Mouse (Mus musculus): ENCODE measurements at regions not wholly inside any gene's neighbourhood (a gene's known extent, or its start where the extent isn't known, plus 50 kb on each side); places are given as distances from the start of the nearest gene placed in this dataset.

GRCm38 (mm10) chr2:166417628-166418027, 262.2 kb upstream of the Sulf2 start:
- H3K9me3 ChIP-seq (ENCODE audit: control insufficient read depth, low read depth, low read length): no peaks in the 10 kb centered on the region
- H3K9ac ChIP-seq (replicated peaks; ENCODE audit: low read depth, low read length): no peak overlapping the region
- no peak overlapping the region for H3K4me2 ChIP-seq (replicated peaks; ENCODE audit: low read depth, low read length)
- no peak overlapping the region for H3K27ac ChIP-seq (ENCODE audit: low read length)
- H3K27me3 ChIP-seq (ENCODE audit: control insufficient read depth, insufficient read depth, low read length): no peaks in the 10 kb centered on the region
- no peaks in the 10 kb centered on the region for H3K4me1 ChIP-seq (ENCODE audit: control insufficient read depth, insufficient read depth, low read length)
- WGBS: 88% methylated on average over 10 of the region's 10 CpGs
- H3K36me3 ChIP-seq (ENCODE audit: control insufficient read depth, insufficient read depth, low read length): no peaks in the 10 kb centered on the region
- no peak overlapping the region for H3K4me3 ChIP-seq (ENCODE audit: low read depth, low read length)
- ATAC-seq (ENCODE audit: insufficient number of reproducible peaks, insufficient read depth, low FRiP score, low read depth): no peak

- WGBS: 26% methylated on average over 16 of the region's 16 CpGs
- no peaks in the 10 kb centered on the region for H3K4me1 ChIP-seq (ENCODE audit: control insufficient read depth, insufficient read depth, low read length)
- ATAC-seq (ENCODE audit: insufficient number of reproducible peaks, insufficient read depth, low FRiP score, low read depth): peak; percentile 77
- no peak overlapping the region for H3K4me3 ChIP-seq (ENCODE audit: low read depth, low read length)
- no peaks in the 10 kb centered on the region for H3K9me3 ChIP-seq (ENCODE audit: control insufficient read depth, low read depth, low read length)
- no peak overlapping the region for H3K4me2 ChIP-seq (replicated peaks; ENCODE audit: low read depth, low read length)
- H3K9ac ChIP-seq (replicated peaks; ENCODE audit: low read depth, low read length): no peak overlapping the region
- H3K36me3 ChIP-seq (ENCODE audit: control insufficient read depth, insufficient read depth, low read length): no peaks in the 10 kb centered on the region
- no peaks in the 10 kb centered on the region for H3K27me3 ChIP-seq (ENCODE audit: control insufficient read depth, insufficient read depth, low read length)
- peak overlapping the region; percentile 75 for H3K27ac ChIP-seq (ENCODE audit: low read length)
These were observed 260.1 kb upstream of the Sulf2 start for GRCm38 (mm10) chr2:166415481-166415965.

GRCm38 (mm10) chr2:166414856-166415255, 259.4 kb upstream of the Sulf2 start:
- no peaks in the 10 kb centered on the region for H3K4me1 ChIP-seq (ENCODE audit: control insufficient read depth, insufficient read depth, low read length)
- no peak overlapping the region for H3K9ac ChIP-seq (replicated peaks; ENCODE audit: low read depth, low read length)
- ATAC-seq (ENCODE audit: insufficient number of reproducible peaks, insufficient read depth, low FRiP score, low read depth): no peak
- H3K9me3 ChIP-seq (ENCODE audit: control insufficient read depth, low read depth, low read length): no peaks in the 10 kb centered on the region
- H3K27me3 ChIP-seq (ENCODE audit: control insufficient read depth, insufficient read depth, low read length): no peaks in the 10 kb centered on the region
- no peak overlapping the region for H3K4me2 ChIP-seq (replicated peaks; ENCODE audit: low read depth, low read length)
- H3K36me3 ChIP-seq (ENCODE audit: control insufficient read depth, insufficient read depth, low read length): no peaks in the 10 kb centered on the region
- peak overlapping the region; percentile 62 for H3K27ac ChIP-seq (ENCODE audit: low read length)
- no peak overlapping the region for H3K4me3 ChIP-seq (ENCODE audit: low read depth, low read length)
- WGBS: 86% methylated on average over 8 of the region's 8 CpGs

GRCm38 (mm10) chr2:166412031-166412858, 256.8 kb upstream of the Sulf2 start:
- H3K9ac ChIP-seq (replicated peaks; ENCODE audit: low read depth, low read length): no peak overlapping the region
- H3K4me1 ChIP-seq (ENCODE audit: control insufficient read depth, insufficient read depth, low read length): no peaks in the 10 kb centered on the region
- no peaks in the 10 kb centered on the region for H3K36me3 ChIP-seq (ENCODE audit: control insufficient read depth, insufficient read depth, low read length)
- no peak overlapping the region for H3K27ac ChIP-seq (ENCODE audit: low read length)
- no peak overlapping the region for H3K4me3 ChIP-seq (ENCODE audit: low read depth, low read length)
- ATAC-seq (ENCODE audit: insufficient number of reproducible peaks, insufficient read depth, low FRiP score, low read depth): no peak
- H3K9me3 ChIP-seq (ENCODE audit: control insufficient read depth, low read depth, low read length): no peaks in the 10 kb centered on the region
- 30% methylated on average over 17 of the region's 17 CpGs for WGBS
- H3K4me2 ChIP-seq (replicated peaks; ENCODE audit: low read depth, low read length): no peak overlapping the region
- H3K27me3 ChIP-seq (ENCODE audit: control insufficient read depth, insufficient read depth, low read length): no peaks in the 10 kb centered on the region

- no peaks in the 10 kb centered on the region for H3K4me1 ChIP-seq (ENCODE audit: control insufficient read depth, insufficient read depth, low read length)
- WGBS: 88% methylated on average over 5 of the region's 5 CpGs
- H3K27me3 ChIP-seq (ENCODE audit: control insufficient read depth, insufficient read depth, low read length): no peaks in the 10 kb centered on the region
These were observed 253.9 kb upstream of the Sulf2 start for GRCm38 (mm10) chr2:166409391-166409790.

GRCm38 (mm10) chr2:166408806-166409205, 253.3 kb upstream of the Sulf2 start:
- H3K9me3 ChIP-seq (ENCODE audit: control insufficient read depth, low read depth, low read length): no peaks in the 10 kb centered on the region
- ATAC-seq (ENCODE audit: insufficient number of reproducible peaks, insufficient read depth, low FRiP score, low read depth): no peak
- H3K4me1 ChIP-seq (ENCODE audit: control insufficient read depth, insufficient read depth, low read length): no peaks in the 10 kb centered on the region
- no peak overlapping the region for H3K4me3 ChIP-seq (ENCODE audit: low read depth, low read length)
- no peaks in the 10 kb centered on the region for H3K27me3 ChIP-seq (ENCODE audit: control insufficient read depth, insufficient read depth, low read length)
- H3K4me2 ChIP-seq (replicated peaks; ENCODE audit: low read depth, low read length): no peak overlapping the region
- no peak overlapping the region for H3K9ac ChIP-seq (replicated peaks; ENCODE audit: low read depth, low read length)
- H3K36me3 ChIP-seq (ENCODE audit: control insufficient read depth, insufficient read depth, low read length): no peaks in the 10 kb centered on the region
- H3K27ac ChIP-seq (ENCODE audit: low read length): no peak overlapping the region
- 96% methylated on average over 4 of the region's 4 CpGs for WGBS

More at GRCm38 (mm10) chr2:166409391-166409790, 253.9 kb upstream of the Sulf2 start:
- Histone ChIP-seq H3K36me3 (ENCODE audit: control insufficient read depth, insufficient read depth, low read length) (no peaks in the 10 kb centered on the region), H3K27ac (ENCODE audit: low read length) (no peak overlapping the region), H3K9ac (replicated peaks; ENCODE audit: low read depth, low read length) (no peak overlapping the region), H3K4me3 (ENCODE audit: low read depth, low read length) (no peak overlapping the region), H3K9me3 (ENCODE audit: control insufficient read depth, low read depth, low read length) (no peaks in the 10 kb centered on the region), H3K4me2 (replicated peaks; ENCODE audit: low read depth, low read length) (no peak overlapping the region)
- no peak for ATAC-seq (ENCODE audit: insufficient number of reproducible peaks, insufficient read depth, low FRiP score, low read depth)

- Histone ChIP-seq H3K27ac (ENCODE audit: low read length) (no peak overlapping the region), H3K27me3 (ENCODE audit: control insufficient read depth, insufficient read depth, low read length) (no peaks in the 10 kb centered on the region), H3K4me2 (replicated peaks; ENCODE audit: low read depth, low read length) (no peak overlapping the region), H3K9ac (replicated peaks; ENCODE audit: low read depth, low read length) (no peak overlapping the region), H3K36me3 (ENCODE audit: control insufficient read depth, insufficient read depth, low read length) (no peaks in the 10 kb centered on the region), H3K4me3 (ENCODE audit: low read depth, low read length) (no peak overlapping the region), H3K9me3 (ENCODE audit: control insufficient read depth, low read depth, low read length) (no peaks in the 10 kb centered on the region), H3K4me1 (ENCODE audit: control insufficient read depth, insufficient read depth, low read length) (no peaks in the 10 kb centered on the region)
- ATAC-seq (ENCODE audit: insufficient number of reproducible peaks, insufficient read depth, low FRiP score, low read depth): no peak
- 87% methylated on average over 16 of the region's 16 CpGs for WGBS
These were observed 252.5 kb upstream of the Sulf2 start for GRCm38 (mm10) chr2:166408009-166408408.

- no peaks in the 10 kb centered on the region for H3K36me3 ChIP-seq (ENCODE audit: control insufficient read depth, insufficient read depth, low read length)
- no peak overlapping the region for H3K9ac ChIP-seq (replicated peaks; ENCODE audit: low read depth, low read length)
- H3K27me3 ChIP-seq (ENCODE audit: control insufficient read depth, insufficient read depth, low read length): no peaks in the 10 kb centered on the region
- H3K4me2 ChIP-seq (replicated peaks; ENCODE audit: low read depth, low read length): no peak overlapping the region
- no peaks in the 10 kb centered on the region for H3K4me1 ChIP-seq (ENCODE audit: control insufficient read depth, insufficient read depth, low read length)
- 75% methylated on average over 11 of the region's 11 CpGs for WGBS
- no peak overlapping the region for H3K4me3 ChIP-seq (ENCODE audit: low read depth, low read length)
- H3K27ac ChIP-seq (ENCODE audit: low read length): no peak overlapping the region
- H3K9me3 ChIP-seq (ENCODE audit: control insufficient read depth, low read depth, low read length): no peaks in the 10 kb centered on the region
- no peak for ATAC-seq (ENCODE audit: insufficient number of reproducible peaks, insufficient read depth, low FRiP score, low read depth)
These were observed 251.4 kb upstream of the Sulf2 start for GRCm38 (mm10) chr2:166406826-166407225.

Data from stomach, embryonic 14.5 days (tissue).